Mouse (Mus musculus): Measurements from ENCODE around the gene Gm6583. TPM values are rescaled to one million over a fixed set of nuclear protein-coding genes. Genes with fewer than 3 reads are reported as not detected.
A peak's percentile ranks its signal among the peaks of the same experiment; 100 is the strongest.

The Gm6583 gene
- polyA plus RNA-seq, 1 experiment from 2014 or later: 0.21 TPM

- no peak for ATAC-seq
- Histone ChIP-seq H3K9ac (ENCODE audit: low read depth, low read length) (no peak overlapping the region), H3K4me3 (ENCODE audit: low read length) (no peak overlapping the region), H3K27me3 (replicated peaks; ENCODE audit: control insufficient read depth, insufficient read depth, low read length) (no peaks in the 10 kb centered on the region), H3K4me2 (ENCODE audit: low read length) (no peak overlapping the region), H3K4me1 (ENCODE audit: control insufficient read depth, insufficient read depth, low read depth, low read length) (peaks cover 20% of the 10 kb centered on the region), H3K9me3 (ENCODE audit: control insufficient read depth, low read length) (no peaks in the 10 kb centered on the region), H3K36me3 (ENCODE audit: control insufficient read depth, insufficient read depth, low read length) (peaks cover 41% of the 10 kb centered on the region), H3K27ac (ENCODE audit: low read depth, low read length) (no peak overlapping the region)
- 72% methylated on average over 7 of the region's 7 CpGs for WGBS
Measured at GRCm38 (mm10) chr5:112339215-112339614, 16.6 kb downstream of the Gm6583 start.

- peaks cover 6% of the 10 kb centered on the region for H3K4me1 ChIP-seq (ENCODE audit: control insufficient read depth, insufficient read depth, low read depth, low read length)
- 95% methylated on average over 22 of the region's 22 CpGs for WGBS
- no peak overlapping the region for H3K27ac ChIP-seq (ENCODE audit: low read depth, low read length)
- no peak overlapping the region for H3K4me2 ChIP-seq (ENCODE audit: low read length)
- H3K9ac ChIP-seq (ENCODE audit: low read depth, low read length): no peak overlapping the region
- no peak for ATAC-seq
- peaks cover 59% of the 10 kb centered on the region for H3K36me3 ChIP-seq (ENCODE audit: control insufficient read depth, insufficient read depth, low read length)
- H3K27me3 ChIP-seq (replicated peaks; ENCODE audit: control insufficient read depth, insufficient read depth, low read length): no peaks in the 10 kb centered on the region
- H3K4me3 ChIP-seq (ENCODE audit: low read length): no peak overlapping the region
- no peaks in the 10 kb centered on the region for H3K9me3 ChIP-seq (ENCODE audit: control insufficient read depth, low read length)
Measured at GRCm38 (mm10) chr5:112337004-112337403, 18.8 kb downstream of the Gm6583 start.

GRCm38 (mm10) chr5:112335473-112335872 lies 20.4 kb downstream of the Gm6583 start:
- no peak overlapping the region for H3K4me2 ChIP-seq (ENCODE audit: low read length)
- no peak overlapping the region for H3K27ac ChIP-seq (ENCODE audit: low read depth, low read length)
- 30% methylated on average over 2 of the region's 2 CpGs for WGBS
- H3K4me1 ChIP-seq (ENCODE audit: control insufficient read depth, insufficient read depth, low read depth, low read length): no peaks in the 10 kb centered on the region
- no peak for ATAC-seq
- no peak overlapping the region for H3K4me3 ChIP-seq (ENCODE audit: low read length)
- no peak overlapping the region for H3K9ac ChIP-seq (ENCODE audit: low read depth, low read length)
- no peaks in the 10 kb centered on the region for H3K9me3 ChIP-seq (ENCODE audit: control insufficient read depth, low read length)
- H3K36me3 ChIP-seq (ENCODE audit: control insufficient read depth, insufficient read depth, low read length): peaks cover 74% of the 10 kb centered on the region
- no peaks in the 10 kb centered on the region for H3K27me3 ChIP-seq (replicated peaks; ENCODE audit: control insufficient read depth, insufficient read depth, low read length)

GRCm38 (mm10) chr5:112329805-112330564 lies 25.8 kb downstream of the Gm6583 start:
- Histone ChIP-seq H3K27me3 (replicated peaks; ENCODE audit: control insufficient read depth, insufficient read depth, low read length) (no peaks in the 10 kb centered on the region), H3K9ac (ENCODE audit: low read depth, low read length) (no peak overlapping the region), H3K27ac (ENCODE audit: low read depth, low read length) (no peak overlapping the region), H3K36me3 (ENCODE audit: control insufficient read depth, insufficient read depth, low read length) (peaks cover 57% of the 10 kb centered on the region), H3K4me3 (ENCODE audit: low read length) (no peak overlapping the region), H3K9me3 (ENCODE audit: control insufficient read depth, low read length) (no peaks in the 10 kb centered on the region), H3K4me2 (ENCODE audit: low read length) (no peak overlapping the region), H3K4me1 (ENCODE audit: control insufficient read depth, insufficient read depth, low read depth, low read length) (peaks cover 14% of the 10 kb centered on the region)
- ATAC-seq: no peak
- WGBS: 94% methylated on average over 14 of the region's 14 CpGs

- WGBS: 92% methylated on average over 15 of the region's 15 CpGs
- no peak for ATAC-seq
- no peaks in the 10 kb centered on the region for H3K27me3 ChIP-seq (replicated peaks; ENCODE audit: control insufficient read depth, insufficient read depth, low read length)
- H3K27ac ChIP-seq (ENCODE audit: low read depth, low read length): no peak overlapping the region
- H3K4me1 ChIP-seq (ENCODE audit: control insufficient read depth, insufficient read depth, low read depth, low read length): peaks cover 15% of the 10 kb centered on the region
- H3K4me2 ChIP-seq (ENCODE audit: low read length): no peak overlapping the region
- no peaks in the 10 kb centered on the region for H3K9me3 ChIP-seq (ENCODE audit: control insufficient read depth, low read length)
- no peak overlapping the region for H3K9ac ChIP-seq (ENCODE audit: low read depth, low read length)
- H3K4me3 ChIP-seq (ENCODE audit: low read length): no peak overlapping the region
- peaks cover 39% of the 10 kb centered on the region for H3K36me3 ChIP-seq (ENCODE audit: control insufficient read depth, insufficient read depth, low read length)
Measured at GRCm38 (mm10) chr5:112327854-112328253, 28.0 kb downstream of the Gm6583 start.

GRCm38 (mm10) chr5:112326446-112327009 lies 29.3 kb downstream of the Gm6583 start:
- Histone ChIP-seq H3K27ac (ENCODE audit: low read depth, low read length) (peak overlapping the region; percentile 85; the same call in 1 of the 2 replicates), H3K9ac (ENCODE audit: low read depth, low read length) (peak overlapping the region; percentile 85), H3K4me1 (ENCODE audit: control insufficient read depth, insufficient read depth, low read depth, low read length) (peaks cover 15% of the 10 kb centered on the region), H3K4me2 (ENCODE audit: low read length) (peak overlapping the region; percentile 84), H3K27me3 (replicated peaks; ENCODE audit: control insufficient read depth, insufficient read depth, low read length) (no peaks in the 10 kb centered on the region), H3K36me3 (ENCODE audit: control insufficient read depth, insufficient read depth, low read length) (peaks cover 27% of the 10 kb centered on the region), H3K4me3 (ENCODE audit: low read length) (peak overlapping the region; percentile 99), H3K9me3 (ENCODE audit: control insufficient read depth, low read length) (no peaks in the 10 kb centered on the region)
- peak; percentile 77 for ATAC-seq
- WGBS: 1% methylated on average over 32 of the region's 33 CpGs

- peak; percentile 94 for ATAC-seq
- 9% methylated on average over 48 of the region's 48 CpGs for WGBS
Measured at GRCm38 (mm10) chr5:112325546-112326445, 30.0 kb downstream of the Gm6583 start, which contains the start of gene Tfip11. Gene Tfip11 (plus strand): TSS chr5:112326358.

GRCm38 (mm10) chr5:112324637-112325545 lies 30.9 kb downstream of the Gm6583 start:
- ATAC-seq: no peak
- H3K27ac ChIP-seq (ENCODE audit: low read depth, low read length): no peak overlapping the region

More at GRCm38 (mm10) chr5:112325546-112326445, 30.0 kb downstream of the Gm6583 start, which contains the start of gene Tfip11:
- Histone ChIP-seq H3K9me3 (ENCODE audit: control insufficient read depth, low read length) (no peaks in the 10 kb centered on the region), H3K36me3 (ENCODE audit: control insufficient read depth, insufficient read depth, low read length) (peaks cover 19% of the 10 kb centered on the region), H3K27me3 (replicated peaks; ENCODE audit: control insufficient read depth, insufficient read depth, low read length) (no peaks in the 10 kb centered on the region), H3K27ac (ENCODE audit: low read depth, low read length) (peak within 1 kb of the TSS; percentile 85), H3K9ac (ENCODE audit: low read depth, low read length) (peak within 1 kb of the TSS; percentile 85), H3K4me2 (ENCODE audit: low read length) (peak within 1 kb of the TSS; percentile 84), H3K4me1 (ENCODE audit: control insufficient read depth, insufficient read depth, low read depth, low read length) (peaks cover 15% of the 10 kb centered on the region), H3K4me3 (ENCODE audit: low read length) (peak within 1 kb of the TSS; percentile 99)

More at GRCm38 (mm10) chr5:112324637-112325545, 30.9 kb downstream of the Gm6583 start:
- Histone ChIP-seq H3K9ac (ENCODE audit: low read depth, low read length) (no peak overlapping the region; the same call in 1 of the 2 replicates), H3K4me3 (ENCODE audit: low read length) (no peak overlapping the region), H3K4me2 (ENCODE audit: low read length) (peak overlapping the region; percentile 58), H3K36me3 (ENCODE audit: control insufficient read depth, insufficient read depth, low read length) (peaks cover 10% of the 10 kb centered on the region), H3K4me1 (ENCODE audit: control insufficient read depth, insufficient read depth, low read depth, low read length) (peaks cover 15% of the 10 kb centered on the region), H3K27me3 (replicated peaks; ENCODE audit: control insufficient read depth, insufficient read depth, low read length) (no peaks in the 10 kb centered on the region), H3K9me3 (ENCODE audit: control insufficient read depth, low read length) (no peaks in the 10 kb centered on the region)
- 37% methylated on average over 24 of the region's 24 CpGs for WGBS

Measured in hindbrain, embryonic 16.5 days (tissue).